25 mouse cellular contexts compared by ENCODE assay signal in the genomic region with DNA sequence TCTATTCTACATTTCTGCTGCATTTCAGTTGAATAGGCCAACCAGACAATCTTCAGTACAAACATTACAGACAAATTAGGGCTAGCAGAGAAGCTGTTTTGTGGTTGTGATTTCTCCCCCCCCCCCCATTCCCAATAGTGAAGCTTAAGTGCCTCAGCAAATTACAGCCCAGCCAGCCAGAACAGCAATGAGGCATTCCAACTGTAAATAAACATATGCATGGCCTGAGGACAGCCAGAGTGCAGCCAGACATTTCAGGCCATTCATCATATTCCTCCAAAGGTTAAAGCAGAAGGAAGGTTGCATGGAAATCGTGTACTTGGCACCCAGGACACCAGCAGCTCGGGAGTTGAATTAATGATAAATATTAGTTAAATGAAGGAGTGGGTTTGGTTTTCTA.
DNase-seq lines count a peak whose midpoint lies in the region; ATAC-seq and TF ChIP-seq lines count a peak whose summit lies in the region.
"Had no signal": no experiment of that assay in that cellular context is flagged by ENCODE, and none has a peak within 500 bp of the region (broad histone marks: within the 10 kb centered on the region; RNA-seq: fewer than 3 reads in every experiment).

No protein-coding gene starts in this region.

- 60% methylated on average over 2 of the region's 2 CpGs for WGBS in embryonic facial prominence, embryonic 14.5 days
- 77% methylated on average over 2 of the region's 2 CpGs for WGBS in embryonic facial prominence, embryonic 10.5 days
- WGBS in hindbrain, postnatal 0 days = 58% methylated on average over 2 of the region's 2 CpGs
- 55% methylated on average over 2 of the region's 2 CpGs for WGBS in hindbrain, embryonic 13.5 days
- WGBS in lung, embryonic 14.5 days = 48% methylated on average over 2 of the region's 2 CpGs

- no peaks in the 10 kb centered on the region for H3K27me3 ChIP-seq in embryonic facial prominence, embryonic 14.5 days (replicated peaks; ENCODE audit: control insufficient read depth, insufficient read depth, low read length)
- H3K27me3 ChIP-seq in embryonic facial prominence, embryonic 10.5 days (replicated peaks; ENCODE audit: low read depth, poor library complexity, severe bottlenecking) = no peaks in the 10 kb centered on the region
- no peaks in the 10 kb centered on the region for H3K27me3 ChIP-seq in hindbrain, postnatal 0 days (ENCODE audit: insufficient read depth, low read length)
- no peaks in the 10 kb centered on the region for H3K27me3 ChIP-seq in hindbrain, embryonic 13.5 days
- H3K27me3 ChIP-seq in lung, embryonic 14.5 days (ENCODE audit: insufficient read depth, low read length) = no peaks in the 10 kb centered on the region
- H3K27me3 ChIP-seq: embryonic facial prominence, embryonic 15.5 days; forebrain, embryonic 15.5 days had no signal

- no peak overlapping the region for H3K27ac ChIP-seq in embryonic facial prominence, embryonic 14.5 days (replicated peaks; ENCODE audit: low read depth, low read length)
- no peak overlapping the region for H3K27ac ChIP-seq in embryonic facial prominence, embryonic 10.5 days (replicated peaks)
- no peak overlapping the region for H3K27ac ChIP-seq in hindbrain, postnatal 0 days
- no peak overlapping the region for H3K27ac ChIP-seq in hindbrain, embryonic 13.5 days
- no peak overlapping the region for H3K27ac ChIP-seq in lung, embryonic 14.5 days (ENCODE audit: low read depth)
- H3K27ac ChIP-seq: embryonic facial prominence, embryonic 15.5 days; forebrain, embryonic 10.5 days; forebrain, embryonic 15.5 days; heart, embryonic 10.5 days had no signal

- peak; percentile 6 for DNase-seq in embryonic facial prominence, embryonic 14.5 days (ENCODE audit: low spot score)
- no peak for DNase-seq in embryonic facial prominence, embryonic 10.5 days (ENCODE audit: low spot score)
- DNase-seq in hindbrain, postnatal 0 days (ENCODE audit: low spot score) = peak; percentile 8
- peak; percentile 38 for DNase-seq in lung, embryonic 14.5 days
- no peak for DNase-seq in lung, adult 18-20 months
- DNase-seq in brain, embryonic 14.5 days (ENCODE audit: low read depth) = peak; percentile 57
- no peak for DNase-seq in cerebellum, postnatal 36 days
- DNase-seq: adrenal gland, adult 8-10 months; adrenal gland, postnatal 36 days; B cell, adult 2 months; cerebellum, adult 11 months; cerebellum, adult 9-10 months; cerebellum, postnatal 25 days; gastrocnemius, postnatal 10 days; heart, adult 18-20 months; heart, postnatal 10 days; heart, postnatal 4 days had no signal

- no peak overlapping the region for H3K4me3 ChIP-seq in embryonic facial prominence, embryonic 14.5 days (ENCODE audit: low read depth, low read length)
- no peak overlapping the region for H3K4me3 ChIP-seq in embryonic facial prominence, embryonic 10.5 days
- no peak overlapping the region for H3K4me3 ChIP-seq in hindbrain, postnatal 0 days (ENCODE audit: low read length)
- H3K4me3 ChIP-seq in hindbrain, embryonic 13.5 days = no peak overlapping the region
- H3K4me3 ChIP-seq in lung, embryonic 14.5 days (ENCODE audit: low read depth, low read length) = no peak overlapping the region
- H3K4me3 ChIP-seq: embryonic facial prominence, embryonic 15.5 days; erythroblast, embryonic 14.5 days; forebrain, embryonic 10.5 days; forebrain, embryonic 15.5 days; heart, embryonic 10.5 days had no signal

- TF ChIP-seq POLR2A in brain, embryonic 14.5 days (IDR thresholded peaks at IDR 0.05; ENCODE audit: borderline replicate concordance, extremely low read depth, insufficient read depth, insufficient read length, poor library complexity, severe bottlenecking) = no peak

- H3K9ac ChIP-seq in embryonic facial prominence, embryonic 14.5 days (ENCODE audit: low read depth, low read length) = no peak overlapping the region
- no peak overlapping the region for H3K9ac ChIP-seq in hindbrain, postnatal 0 days (replicated peaks; ENCODE audit: low read length)
- no peak overlapping the region for H3K9ac ChIP-seq in hindbrain, embryonic 13.5 days
- H3K9ac ChIP-seq in lung, embryonic 14.5 days = no peak overlapping the region
- H3K9ac ChIP-seq: embryonic facial prominence, embryonic 15.5 days; forebrain, embryonic 15.5 days had no signal

- H3K4me1 ChIP-seq in embryonic facial prominence, embryonic 14.5 days (ENCODE audit: control insufficient read depth, insufficient read depth, low read length) = no peaks in the 10 kb centered on the region
- no peaks in the 10 kb centered on the region for H3K4me1 ChIP-seq in embryonic facial prominence, embryonic 10.5 days
- no peaks in the 10 kb centered on the region for H3K4me1 ChIP-seq in hindbrain, postnatal 0 days (ENCODE audit: insufficient read depth, low read length)
- no peaks in the 10 kb centered on the region for H3K4me1 ChIP-seq in hindbrain, embryonic 13.5 days (replicated peaks)
- no peaks in the 10 kb centered on the region for H3K4me1 ChIP-seq in lung, embryonic 14.5 days (ENCODE audit: insufficient read depth)
- H3K4me1 ChIP-seq: embryonic facial prominence, embryonic 15.5 days; forebrain, embryonic 10.5 days; forebrain, embryonic 15.5 days; heart, embryonic 10.5 days had no signal

- no peaks in the 10 kb centered on the region for H3K9me3 ChIP-seq in embryonic facial prominence, embryonic 14.5 days (ENCODE audit: control insufficient read depth, low read length)
- H3K9me3 ChIP-seq in embryonic facial prominence, embryonic 10.5 days = no peaks in the 10 kb centered on the region
- H3K9me3 ChIP-seq in hindbrain, postnatal 0 days (ENCODE audit: low read length) = no peaks in the 10 kb centered on the region
- H3K9me3 ChIP-seq in hindbrain, embryonic 13.5 days = no peaks in the 10 kb centered on the region
- no peaks in the 10 kb centered on the region for H3K9me3 ChIP-seq in lung, embryonic 14.5 days (ENCODE audit: low read depth, low read length)
- H3K9me3 ChIP-seq: embryonic facial prominence, embryonic 15.5 days; forebrain, embryonic 10.5 days; forebrain, embryonic 15.5 days; G1E; heart, embryonic 10.5 days had no signal

- H3K4me2 ChIP-seq in embryonic facial prominence, embryonic 14.5 days (ENCODE audit: low read depth, low read length) = no peak overlapping the region
- no peak overlapping the region for H3K4me2 ChIP-seq in hindbrain, postnatal 0 days (ENCODE audit: low read depth, low read length)
- H3K4me2 ChIP-seq in hindbrain, embryonic 13.5 days = no peak overlapping the region
- H3K4me2 ChIP-seq in lung, embryonic 14.5 days = no peak overlapping the region
- H3K4me2 ChIP-seq: embryonic facial prominence, embryonic 15.5 days; forebrain, embryonic 15.5 days had no signal

- no peak for ATAC-seq in embryonic facial prominence, embryonic 14.5 days (ENCODE audit: low read depth)
- no peak for ATAC-seq in hindbrain, postnatal 0 days
- ATAC-seq in hindbrain, embryonic 13.5 days (ENCODE audit: low FRiP score) = no peak
- ATAC-seq in lung, embryonic 14.5 days (ENCODE audit: insufficient read depth) = peak; percentile 56; the same call in 1 of the 2 replicates
- ATAC-seq: CD4-positive, CD25-positive, alpha-beta regulatory T cell, adult 4 months; forebrain, embryonic 15.5 days had no signal

- TF ChIP-seq CTCF in hindbrain, postnatal 0 days (IDR thresholded peaks at IDR 0.05; ENCODE audit: low read depth) = no peak
- no peak for TF ChIP-seq CTCF in lung, embryonic 14.5 days (IDR thresholded peaks at IDR 0.05; ENCODE audit: low read depth)
- no peak for TF ChIP-seq CTCF in brain, embryonic 14.5 days (IDR thresholded peaks at IDR 0.05; ENCODE audit: borderline replicate concordance, extremely low read depth, insufficient read depth, insufficient read length)

- H3K36me3 ChIP-seq in embryonic facial prominence, embryonic 14.5 days (ENCODE audit: control insufficient read depth, insufficient read depth, low read length) = no peaks in the 10 kb centered on the region
- no peaks in the 10 kb centered on the region for H3K36me3 ChIP-seq in embryonic facial prominence, embryonic 10.5 days (replicated peaks)
- H3K36me3 ChIP-seq in hindbrain, postnatal 0 days (ENCODE audit: insufficient read depth, low read length) = no peaks in the 10 kb centered on the region
- H3K36me3 ChIP-seq in hindbrain, embryonic 13.5 days = no peaks in the 10 kb centered on the region
- H3K36me3 ChIP-seq in lung, embryonic 14.5 days (ENCODE audit: insufficient read depth) = no peaks in the 10 kb centered on the region
- H3K36me3 ChIP-seq: embryonic facial prominence, embryonic 15.5 days; forebrain, embryonic 10.5 days; forebrain, embryonic 15.5 days; G1E; heart, embryonic 10.5 days had no signal

Comparison
In these comparisons a context has a peak if more than half of its experiments do, and no peak if none do; other contexts are left out.
1. DNase-seq: peak in embryonic facial prominence, embryonic 14.5 days (single experiment), hindbrain, postnatal 0 days (single experiment), lung, embryonic 14.5 days (single experiment) and brain, embryonic 14.5 days (single experiment); none in embryonic facial prominence, embryonic 10.5 days (single experiment), lung, adult 18-20 months (0 of 2) and cerebellum, postnatal 36 days (0 of 2).